Mouse (Mus musculus) adrenal gland, adult (tissue): ENCODE data around the gene Ripor3.

ENCODE experiments used
- DNase-seq, 2 experiments: peaks; one replicate each; pipeline ENCODE4 v3.0.0; 2022 to 2023; ENCODE audit warnings: low spot score in 1 of 2; ENCODE audit not compliant: inconsistent age in 2 of 2

The Ripor3 gene

GRCm38 (mm10) chr2:167958082-167958788, 52.2 kb downstream of the Ripor3 start:
- DNase-seq: peak; percentile 63 to 81

- peak in 1 of 2 experiments; percentile 52 for DNase-seq
Measured at GRCm38 (mm10) chr2:167957539-167957938, 52.9 kb downstream of the Ripor3 start.

GRCm38 (mm10) chr2:167954928-167955327, 55.5 kb downstream of the Ripor3 start:
- DNase-seq: no peak

GRCm38 (mm10) chr2:167953819-167954218, 56.6 kb downstream of the Ripor3 start:
- no peak for DNase-seq

DNA sequence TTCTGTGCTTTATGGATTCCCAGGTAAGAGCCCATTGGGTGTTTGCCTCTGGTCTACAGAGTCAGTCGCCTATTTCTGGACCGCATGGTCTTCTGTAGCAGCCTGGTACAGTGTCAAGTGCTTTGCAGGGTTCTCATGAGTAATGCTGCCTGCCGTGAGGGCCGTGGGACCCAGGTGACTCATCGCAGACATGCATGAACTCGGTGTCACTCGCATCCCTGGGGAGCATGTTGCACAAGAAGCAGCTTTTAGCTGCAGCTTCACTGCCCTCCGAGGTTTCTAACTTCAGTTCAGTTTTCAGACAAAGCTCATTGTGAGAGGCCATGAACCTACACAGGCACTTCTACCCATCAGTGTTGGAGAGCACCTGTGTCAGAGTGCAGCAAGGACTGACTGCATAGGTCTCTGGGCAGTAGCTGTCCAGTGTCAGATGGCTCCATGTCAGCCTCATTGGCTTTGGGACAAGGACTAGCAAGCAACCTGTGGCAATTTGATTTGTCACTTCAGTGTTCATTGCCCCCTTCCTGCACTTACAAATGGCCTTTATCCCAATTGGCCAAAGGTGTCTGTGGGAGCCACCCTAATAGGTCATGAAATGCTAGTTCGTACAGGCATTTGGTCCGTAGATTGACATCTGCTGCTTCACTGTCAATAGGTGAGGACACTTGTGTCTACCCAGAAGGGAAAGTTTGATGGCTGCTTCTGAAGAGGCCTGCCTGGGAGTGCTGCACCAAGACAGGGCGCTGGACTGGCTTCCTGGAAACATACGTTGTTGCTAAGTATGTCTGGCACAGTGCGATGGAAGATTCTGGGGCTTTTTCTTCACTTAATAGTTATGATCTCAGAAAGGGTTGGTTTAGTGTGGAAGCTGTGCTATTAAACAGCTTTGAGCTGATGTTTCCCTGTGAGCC, 58.9 kb downstream of the Ripor3 start:
- DNase-seq: peak; percentile 80 to 87

GRCm38 (mm10) chr2:167950681-167951080, 59.7 kb downstream of the Ripor3 start:
- DNase-seq: no peak

DNA sequence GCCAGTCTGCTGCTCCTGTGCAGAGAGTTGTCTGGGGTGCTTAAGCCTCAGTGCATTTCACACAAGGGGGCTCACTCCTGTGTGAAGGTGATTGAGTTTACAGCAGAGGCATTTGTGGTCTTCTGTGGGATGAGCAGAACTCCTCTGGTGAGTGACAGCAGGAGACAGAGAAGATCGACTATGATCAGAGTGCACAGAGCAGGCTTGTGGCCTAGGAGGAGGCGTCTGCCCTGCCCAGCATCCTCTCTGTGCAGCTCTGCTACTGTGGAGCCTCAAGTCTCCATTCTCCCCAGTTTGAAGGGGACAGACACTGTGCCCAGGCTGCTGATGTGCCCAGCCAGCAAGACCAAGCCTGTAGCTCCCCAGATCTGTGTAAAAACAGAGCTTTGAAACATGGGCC, 60.6 kb downstream of the Ripor3 start:
- no peak for DNase-seq

DNA sequence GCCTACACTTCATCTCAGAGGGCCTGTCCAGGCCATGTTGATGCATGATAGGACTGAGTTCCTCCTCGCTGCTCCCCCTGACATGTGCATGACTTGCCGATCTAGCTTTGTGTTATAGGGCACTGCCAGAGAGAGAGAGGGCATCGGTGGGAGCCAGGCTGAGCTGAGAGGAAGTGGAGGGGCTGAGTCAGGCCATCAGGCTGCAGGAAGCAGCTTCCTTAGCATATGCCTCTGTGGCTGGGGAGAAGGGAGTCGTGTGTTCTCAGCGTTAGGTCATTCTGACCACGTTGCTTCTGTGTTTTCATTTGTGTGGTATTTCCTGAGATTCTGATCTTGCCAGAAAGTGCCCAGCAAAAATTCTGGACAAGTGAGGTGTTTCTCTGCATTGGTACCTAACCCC, 61.2 kb downstream of the Ripor3 start:
- peak in 1 of 2 experiments; percentile 61 for DNase-seq

GRCm38 (mm10) chr2:167948557-167948956, 61.9 kb downstream of the Ripor3 start:
- no peak for DNase-seq

DNA sequence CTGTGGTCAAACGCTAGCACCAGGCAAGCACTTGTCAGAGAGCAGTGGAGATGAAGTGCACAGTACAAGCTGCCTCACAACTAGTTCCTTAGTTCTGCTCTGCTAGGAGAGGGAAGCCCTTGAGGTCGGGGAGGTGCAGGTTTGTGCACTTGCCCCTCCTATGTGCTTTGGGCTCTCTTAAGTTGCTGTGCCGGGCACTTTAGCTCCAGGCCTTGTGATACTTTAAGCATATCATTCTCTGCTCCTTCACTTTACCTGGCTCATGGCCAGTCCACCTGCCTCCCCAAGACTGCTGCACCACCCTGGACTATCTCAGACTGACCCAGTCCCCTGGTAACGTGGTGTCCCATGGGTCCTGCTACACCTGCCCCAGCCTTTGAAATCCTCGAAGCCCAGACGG, 62.4 kb downstream of the Ripor3 start:
- no peak for DNase-seq

GRCm38 (mm10) chr2:167947251-167947650, 63.2 kb downstream of the Ripor3 start:
- no peak for DNase-seq

- DNase-seq: peak; percentile 64 to 82
Measured at GRCm38 (mm10) chr2:167945451-167945850, 65.0 kb downstream of the Ripor3 start.

DNA sequence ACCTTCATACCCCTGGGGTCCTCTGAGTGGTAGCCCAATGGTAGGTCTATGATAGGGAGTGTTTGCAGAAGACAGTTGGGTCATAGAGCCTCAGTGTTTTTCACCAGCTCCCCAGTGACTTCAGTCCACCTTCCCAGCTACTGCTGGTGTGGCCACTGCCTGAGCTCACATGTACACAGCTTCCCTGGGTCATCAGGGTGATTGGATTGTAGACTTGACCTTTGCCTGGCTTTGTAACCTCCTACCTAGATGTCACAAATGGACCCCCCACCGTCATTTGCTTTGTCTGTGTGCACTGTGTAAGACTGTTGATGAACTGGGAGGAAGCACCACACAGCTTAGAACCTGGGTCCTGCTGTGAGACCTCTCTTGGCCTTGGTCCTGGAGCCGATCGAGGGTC, 66.2 kb downstream of the Ripor3 start:
- DNase-seq: no peak

GRCm38 (mm10) chr2:167942926-167943633, 67.3 kb downstream of the Ripor3 start:
- DNase-seq: peak; percentile 45 to 76

DNA sequence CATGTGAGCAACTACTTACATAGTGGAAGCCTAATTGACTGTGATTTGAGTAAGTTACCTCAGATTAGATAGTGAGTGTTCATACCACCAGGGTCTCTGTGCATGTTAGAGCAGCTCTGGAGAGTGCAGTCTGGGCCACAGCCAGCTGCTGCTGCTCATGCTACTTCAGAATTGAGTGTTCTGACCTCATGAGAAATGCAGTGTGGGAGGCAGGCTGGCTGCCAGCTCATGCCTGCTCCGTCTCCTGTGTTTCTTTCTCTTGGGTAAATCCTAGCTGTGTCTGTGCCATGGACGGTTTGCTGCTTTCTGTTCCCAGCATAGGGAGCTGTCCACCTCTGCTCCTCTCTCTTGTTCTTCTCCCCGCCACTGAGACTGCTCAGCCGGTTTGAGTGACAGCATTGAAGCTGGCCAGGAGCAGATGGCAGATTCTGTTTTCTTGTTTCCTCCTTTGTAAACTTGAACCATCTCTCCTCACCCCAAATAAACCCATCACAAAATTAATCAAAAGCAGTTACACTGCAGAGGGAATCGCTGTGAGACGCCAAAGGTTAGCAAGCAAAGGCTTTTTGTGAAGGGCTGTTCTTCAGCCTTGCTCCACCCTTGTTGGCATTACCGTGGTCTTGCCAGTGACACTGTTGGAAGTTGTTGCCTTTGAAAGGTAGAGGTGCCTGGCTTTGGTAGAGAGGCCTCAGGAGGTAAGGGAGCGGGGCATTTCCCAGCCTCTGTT, 68.1 kb downstream of the Ripor3 start:
- DNase-seq: peak; percentile 85 to 92

- no peak for DNase-seq
Measured at GRCm38 (mm10) chr2:167941745-167942176, 68.7 kb downstream of the Ripor3 start.

DNA sequence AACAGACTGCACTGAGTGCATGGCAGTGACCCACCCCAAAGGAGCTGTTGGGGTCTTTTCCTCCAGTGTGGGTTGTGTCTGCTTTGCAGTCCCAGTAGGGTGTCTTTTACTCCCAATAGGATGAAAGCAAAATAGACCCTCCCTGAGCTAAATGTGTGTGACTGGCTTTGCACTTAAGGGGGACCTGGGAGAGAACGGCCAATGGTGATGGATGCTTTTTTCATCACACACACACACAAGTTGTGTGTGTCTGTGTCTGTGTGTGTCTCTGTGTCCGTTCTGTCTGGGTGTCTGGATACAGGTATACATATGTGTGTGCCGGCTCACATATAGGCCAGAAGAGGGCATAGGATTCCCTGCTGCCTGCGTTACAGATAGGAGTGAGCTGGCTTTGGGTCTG, 69.1 kb downstream of the Ripor3 start:
- no peak for DNase-seq

DNA sequence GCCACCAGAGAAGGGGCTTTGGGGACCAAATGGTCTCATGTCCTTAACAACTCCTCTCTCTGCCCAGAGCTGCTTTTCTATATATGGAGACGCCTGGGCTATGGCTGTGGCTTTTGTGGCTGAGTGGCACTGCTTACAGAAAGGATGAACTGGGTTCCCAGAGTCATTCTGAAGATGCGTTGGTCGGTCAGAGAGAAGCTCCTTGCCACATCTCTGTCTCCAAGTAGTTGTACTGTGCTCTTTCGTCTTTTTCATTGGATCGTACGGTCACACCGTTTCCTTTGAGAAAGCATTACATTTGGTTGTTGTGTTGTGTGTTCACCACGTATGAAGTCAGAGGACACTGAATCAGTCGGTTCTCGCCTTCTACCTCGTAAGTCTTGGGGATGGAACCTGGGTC, 69.8 kb downstream of the Ripor3 start:
- no peak for DNase-seq

DNA sequence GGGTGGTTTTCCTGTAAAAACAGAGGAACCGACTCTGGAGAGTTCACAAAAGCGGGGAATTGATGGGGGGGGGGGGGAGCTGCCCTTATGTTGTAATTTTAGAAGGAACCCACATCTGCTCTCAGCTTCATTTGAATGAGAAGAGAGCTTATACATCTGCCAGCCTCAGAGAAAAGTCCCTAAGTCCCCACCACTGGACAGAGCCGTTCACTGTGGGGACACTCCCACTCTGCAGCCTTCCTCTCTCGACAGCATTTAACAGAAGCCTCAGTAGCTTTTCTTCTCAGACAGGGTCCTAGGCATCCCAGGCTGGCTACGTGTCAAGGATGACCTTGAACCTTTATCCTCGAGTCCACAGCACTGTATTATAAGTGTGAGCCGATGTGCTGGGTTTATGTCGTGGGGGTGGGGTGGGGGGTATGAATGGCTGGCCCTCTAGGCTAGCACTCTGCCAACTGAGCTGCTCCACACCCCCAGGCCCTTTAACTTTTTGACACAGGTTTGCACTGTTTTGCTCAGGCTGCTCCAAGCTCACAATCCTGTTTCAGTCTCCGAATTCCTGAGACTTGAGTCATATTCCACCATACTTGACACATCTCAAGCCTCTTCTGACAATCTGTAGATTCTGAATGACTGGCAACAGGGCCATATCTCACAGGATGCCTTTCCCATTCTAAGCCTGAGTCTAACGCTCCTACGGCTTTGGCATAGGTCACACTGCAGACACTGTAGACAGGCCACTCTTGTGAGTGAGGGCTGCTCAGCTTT, 70.6 kb downstream of the Ripor3 start:
- peak in 1 of 2 experiments; percentile 52 for DNase-seq

DNA sequence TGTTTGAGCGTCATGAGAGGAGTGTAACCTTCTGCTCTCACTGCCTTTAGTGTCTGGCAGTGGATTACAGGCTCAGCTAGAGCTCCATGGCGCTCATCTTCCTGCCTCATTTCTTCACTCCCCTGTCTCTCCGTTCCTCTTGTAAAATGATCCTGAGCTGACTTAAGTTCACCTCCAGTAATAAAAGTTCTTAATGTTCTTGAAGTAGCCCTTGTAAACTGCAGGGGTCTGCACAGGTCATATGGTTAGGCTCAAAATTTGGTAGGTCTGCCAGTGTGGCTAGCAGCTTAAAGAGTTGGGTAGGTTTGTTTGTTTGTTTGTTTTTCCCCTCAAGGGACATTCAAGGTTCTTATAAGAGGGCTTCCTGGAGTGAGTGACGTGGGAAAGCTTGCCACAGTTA, 71.2 kb downstream of the Ripor3 start:
- DNase-seq: no peak
